Mouse (Mus musculus) natural killer cell, adult 2 months (primary cell): Measurements from ENCODE around the gene H2-Ke6.

Experiments used
- DNase-seq, 2 experiments: peaks; one replicate each; pipeline ENCODE4 v3.0.0; 2022; ENCODE audit warnings: low spot score in 2 of 2

H2-Ke6 gene

GRCm38 (mm10) chr17:34027656-34028223 is at the start of gene H2-Ke6:
TSS of gene H2-Ke6 (minus strand) at chr17:34028060.
- peak; percentile 82 to 89 for DNase-seq

DNA sequence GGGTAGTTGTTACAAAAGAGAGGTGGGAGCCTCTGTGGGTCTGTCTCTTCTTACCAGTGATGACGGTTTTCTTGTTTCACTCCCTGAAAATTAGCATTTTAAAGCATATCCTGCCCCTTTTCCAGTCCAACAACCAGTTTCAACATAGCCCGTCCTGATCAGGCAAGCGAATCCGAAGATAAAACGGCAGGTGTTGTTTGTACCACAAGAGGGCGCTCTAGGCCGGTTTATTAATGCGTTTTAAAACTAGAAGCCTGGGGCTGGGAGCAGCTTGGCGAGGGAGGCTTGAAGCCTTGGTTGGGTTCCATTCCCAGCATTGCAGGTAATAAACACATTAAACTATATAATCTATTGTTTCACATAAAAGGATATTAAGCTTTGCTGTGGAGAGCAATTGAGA is 49.7 kb upstream of the H2-Ke6 start:
- DNase-seq, result peak; percentile 55 to 78

DNA sequence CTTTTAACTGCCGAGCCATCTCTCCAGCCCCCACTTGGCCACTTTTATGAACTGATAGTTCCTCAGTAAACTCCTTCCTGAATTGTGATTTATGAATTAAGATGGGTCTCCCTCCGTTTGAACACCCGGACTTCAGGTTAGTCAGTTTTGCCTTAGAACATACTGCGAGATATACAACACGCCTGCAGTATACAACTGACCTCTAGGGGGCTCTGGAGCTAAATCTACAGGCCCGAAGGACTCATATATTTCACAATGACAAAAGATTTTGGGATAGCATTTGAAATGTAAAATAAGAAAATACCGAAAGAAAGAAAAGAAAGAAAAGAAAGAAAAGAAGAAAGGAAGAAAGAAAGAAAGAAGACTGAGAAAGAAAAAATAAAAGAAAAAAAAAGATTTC is 47.4 kb upstream of the H2-Ke6 start:
- DNase-seq, result peak; percentile 70 to 81

GRCm38 (mm10) chr17:34072091-34072490 is 44.2 kb upstream of the H2-Ke6 start:
- DNase-seq, result peak; percentile 52 to 55

DNA sequence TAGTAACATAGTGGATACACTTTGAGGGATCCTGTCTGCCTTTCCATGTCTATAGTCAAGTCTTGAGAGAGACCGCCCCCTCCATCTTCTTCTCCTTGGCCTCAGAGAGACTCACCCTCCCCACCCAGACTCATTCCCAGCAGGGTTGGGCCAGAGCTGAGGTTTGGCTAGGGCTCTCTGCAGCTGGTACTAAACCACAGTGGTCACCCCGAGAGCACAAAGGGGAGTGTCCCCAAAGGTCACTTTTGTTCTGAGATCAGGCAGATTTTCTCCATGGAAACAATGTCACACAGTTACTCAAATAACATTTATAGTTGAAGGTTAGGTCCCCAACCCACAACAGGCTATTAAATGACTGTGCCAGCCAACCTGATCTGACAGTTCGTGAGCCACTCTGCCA is 41.0 kb upstream of the H2-Ke6 start:
- peak in 1 of 2 experiments; percentile 54 for DNase-seq

DNA sequence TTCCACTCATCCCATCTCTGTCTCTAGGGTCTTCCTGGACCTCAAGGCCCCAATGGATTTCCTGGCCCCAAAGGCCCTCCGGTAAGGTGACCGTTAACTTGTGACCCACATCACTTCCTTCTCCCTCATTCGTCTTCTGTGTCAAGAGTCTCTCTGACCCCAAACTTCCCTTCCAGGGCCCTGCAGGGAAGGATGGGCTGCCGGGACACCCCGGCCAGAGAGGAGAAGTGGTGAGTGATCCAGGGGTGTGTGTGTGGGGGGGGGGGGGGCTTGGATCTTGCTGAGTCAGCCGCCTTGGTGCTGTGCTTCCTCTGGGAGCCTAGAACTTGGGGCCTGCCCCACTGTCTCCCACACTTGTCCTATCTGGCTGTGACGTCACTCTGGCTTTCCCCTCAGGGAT is 29.4 kb upstream of the H2-Ke6 start:
- no peak for DNase-seq

GRCm38 (mm10) chr17:34047404-34048050 is 19.7 kb upstream of the H2-Ke6 start:
- DNase-seq, result peak; percentile 51 to 55

DNA sequence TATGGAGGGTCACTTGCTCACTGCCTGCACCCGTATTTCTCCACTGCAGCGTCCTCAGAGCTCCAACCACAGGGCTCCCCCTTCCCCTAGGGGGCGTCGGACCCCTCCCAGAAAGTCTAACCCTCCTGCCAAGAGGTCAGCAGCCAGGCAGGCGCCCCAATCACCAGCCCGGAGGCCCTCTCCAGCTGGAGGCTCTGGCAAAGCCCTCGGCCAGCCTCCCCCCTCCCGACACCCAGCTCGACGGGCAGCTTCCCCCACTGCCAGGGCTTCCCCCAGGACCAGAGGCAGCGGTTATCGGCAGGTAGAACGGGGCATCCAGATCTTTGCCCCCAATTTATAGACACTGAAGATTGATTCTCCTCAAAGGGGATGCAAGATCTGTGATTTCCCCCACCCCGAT is 18.1 kb upstream of the H2-Ke6 start:
- no peak for DNase-seq

GRCm38 (mm10) chr17:34039562-34040450 is 11.9 kb upstream of the H2-Ke6 start:
- no peak for DNase-seq

GRCm38 (mm10) chr17:34038878-34039561 is 11.2 kb upstream of the H2-Ke6 start, which contains the start of gene Col11a2:
TSS of gene Col11a2 (plus strand) at chr17:34039437.
- DNase-seq, result no peak

GRCm38 (mm10) chr17:34038440-34038839 is 10.6 kb upstream of the H2-Ke6 start:
- no peak for DNase-seq

- DNase-seq, result no peak
Measured at GRCm38 (mm10) chr17:34037241-34037640, 9.4 kb upstream of the H2-Ke6 start.

DNA sequence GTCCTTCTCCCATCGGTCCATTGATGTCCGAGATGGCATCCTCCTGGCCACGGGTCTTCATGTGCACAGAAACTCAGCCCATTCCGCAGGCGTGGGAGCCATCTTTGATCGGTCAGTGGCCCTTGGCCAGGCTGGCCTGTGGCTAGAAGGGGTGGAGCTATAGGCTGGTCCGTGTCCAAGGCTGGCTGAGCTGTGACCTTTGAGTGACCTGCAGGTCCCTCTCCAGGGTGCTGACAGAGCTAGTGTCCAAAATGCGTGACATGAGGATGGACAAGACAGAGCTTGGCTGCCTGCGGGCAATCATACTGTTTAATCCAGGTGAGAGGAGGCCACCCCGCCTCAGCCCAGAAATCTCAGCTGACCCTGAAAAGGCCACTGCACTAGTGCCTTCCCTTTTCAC is 8.8 kb upstream of the H2-Ke6 start:
- DNase-seq, result no peak

- DNase-seq, result no peak
Measured at GRCm38 (mm10) chr17:34035517-34035916, 7.7 kb upstream of the H2-Ke6 start.

DNA sequence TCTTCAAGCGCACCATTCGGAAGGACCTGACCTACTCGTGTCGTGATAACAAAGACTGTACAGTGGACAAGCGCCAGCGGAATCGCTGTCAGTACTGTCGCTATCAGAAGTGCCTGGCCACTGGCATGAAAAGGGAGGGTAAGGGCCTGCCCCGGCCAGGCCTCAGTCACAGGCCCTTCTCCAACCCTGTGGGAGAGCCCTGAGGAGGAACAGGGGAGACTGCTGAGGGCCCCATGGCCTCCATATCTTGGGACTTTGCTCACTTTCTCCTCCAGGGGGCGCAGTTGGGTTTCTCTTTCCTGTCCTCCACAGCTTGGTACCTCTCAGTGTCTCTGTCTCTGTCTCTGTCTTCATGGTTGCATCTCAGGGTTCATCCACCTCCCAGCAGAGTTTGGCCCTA is 6.2 kb upstream of the H2-Ke6 start:
- DNase-seq, result peak; percentile 73 to 84

GRCm38 (mm10) chr17:34033441-34033840 is 5.6 kb upstream of the H2-Ke6 start:
- DNase-seq, result no peak

DNA sequence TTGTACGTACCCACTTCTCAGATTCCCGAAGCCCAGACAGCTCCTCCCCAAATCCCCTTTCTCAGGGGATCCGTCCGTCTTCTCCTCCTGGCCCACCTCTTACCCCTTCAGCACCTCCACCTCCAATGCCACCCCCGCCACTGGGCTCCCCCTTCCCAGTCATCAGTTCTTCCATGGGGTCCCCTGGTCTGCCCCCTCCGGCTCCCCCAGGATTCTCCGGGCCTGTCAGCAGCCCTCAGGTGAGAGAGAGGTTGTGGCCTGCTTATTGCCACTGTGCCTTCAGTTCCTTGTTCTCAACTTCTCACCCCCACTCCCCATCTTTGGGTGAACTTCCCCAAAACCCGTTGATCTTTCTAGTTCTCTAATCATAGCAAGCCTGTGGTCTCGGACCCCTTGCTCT is 4.9 kb upstream of the H2-Ke6 start:
- DNase-seq, result no peak

GRCm38 (mm10) chr17:34032174-34032632 is 4.3 kb upstream of the H2-Ke6 start:
- peak; percentile 66 to 70 for DNase-seq

DNA sequence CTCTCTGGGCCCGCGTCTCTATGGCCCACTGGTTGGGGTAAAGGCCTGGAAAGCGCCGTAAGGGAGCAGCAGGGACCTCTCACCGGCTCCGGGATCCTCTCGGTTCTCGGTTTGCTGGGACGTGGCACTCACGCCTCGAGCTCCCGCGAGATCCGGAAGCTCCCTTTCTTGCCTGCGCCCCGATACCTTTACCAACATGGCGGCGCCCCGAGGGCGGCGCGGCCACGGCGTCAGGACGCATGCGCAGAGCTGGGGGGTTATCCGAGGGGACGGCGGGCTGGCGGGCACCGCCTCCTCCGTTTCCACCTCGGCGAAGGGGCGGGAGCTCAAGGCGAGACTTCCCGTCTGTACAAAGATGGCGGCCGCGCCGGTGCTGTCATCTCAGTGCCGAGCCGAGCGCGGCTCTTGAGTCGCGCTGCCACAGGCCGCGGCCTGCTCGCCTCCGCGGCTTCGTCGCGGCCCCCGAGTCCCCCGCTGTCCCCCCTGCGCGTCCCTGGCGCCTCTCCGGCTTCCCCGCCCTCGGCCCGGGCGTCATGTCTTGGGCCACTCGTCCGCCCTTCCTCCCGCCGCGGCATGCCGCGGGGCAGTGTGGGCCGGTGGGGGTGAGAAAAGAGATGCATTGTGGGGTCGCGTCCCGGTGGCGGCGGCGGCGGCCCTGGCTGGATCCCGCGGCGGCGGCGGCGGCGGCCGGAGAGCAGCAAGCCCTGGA is 3.8 kb upstream of the H2-Ke6 start, which contains the start of the genes Slc39a7 and Rxrb:
TSS of gene Slc39a7 (minus strand) at position 218 of the 709 bp plus-strand sequence.
TSS of gene Rxrb (plus strand) at position 348 of the 709 bp plus-strand sequence.
- DNase-seq, result peak; percentile 98 to 99

DNA sequence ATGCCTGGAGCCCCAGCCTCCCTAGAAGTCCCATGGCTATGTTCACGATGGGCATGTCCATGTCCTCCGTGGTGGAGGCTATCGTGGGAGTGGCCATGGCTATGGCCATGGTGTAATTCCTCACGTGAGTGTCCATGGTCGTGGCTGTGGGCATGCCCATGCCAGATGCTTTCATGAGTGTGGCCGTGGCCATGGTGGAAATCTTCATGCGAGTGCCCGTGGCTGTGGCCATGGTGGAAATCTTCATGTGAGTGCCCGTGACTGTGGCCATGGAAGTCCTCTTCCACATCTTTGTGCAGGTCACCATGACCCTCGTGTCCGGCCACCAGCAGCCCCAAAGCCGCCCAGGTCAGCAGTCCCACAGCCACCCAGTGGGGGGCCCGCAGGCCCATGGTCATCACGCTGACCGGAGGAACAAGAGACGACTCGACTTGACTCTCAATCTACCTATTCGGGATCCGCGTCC is 3.0 kb upstream of the H2-Ke6 start:
- DNase-seq, result no peak
